Mouse (Mus musculus) c-Kit-negative CD71-positive TER-119-positive erythroid progenitor cells, embryonic 14.5 days (primary cell): ENCODE measurements around the gene Dcaf1.
A peak's percentile ranks its signal among the peaks of the same experiment; 100 is the strongest.

Source experiments
- DNase-seq: peaks from one replicate; pipeline ENCODE4 v3.0.0-alpha.2; 2013; ENCODE audit warnings: low read depth, low spot score

Dcaf1 gene

GRCm38 (mm10) chr9:106879471-106879870 is 57.8 kb downstream of the Dcaf1 start:
- DNase-seq = no peak

DNA sequence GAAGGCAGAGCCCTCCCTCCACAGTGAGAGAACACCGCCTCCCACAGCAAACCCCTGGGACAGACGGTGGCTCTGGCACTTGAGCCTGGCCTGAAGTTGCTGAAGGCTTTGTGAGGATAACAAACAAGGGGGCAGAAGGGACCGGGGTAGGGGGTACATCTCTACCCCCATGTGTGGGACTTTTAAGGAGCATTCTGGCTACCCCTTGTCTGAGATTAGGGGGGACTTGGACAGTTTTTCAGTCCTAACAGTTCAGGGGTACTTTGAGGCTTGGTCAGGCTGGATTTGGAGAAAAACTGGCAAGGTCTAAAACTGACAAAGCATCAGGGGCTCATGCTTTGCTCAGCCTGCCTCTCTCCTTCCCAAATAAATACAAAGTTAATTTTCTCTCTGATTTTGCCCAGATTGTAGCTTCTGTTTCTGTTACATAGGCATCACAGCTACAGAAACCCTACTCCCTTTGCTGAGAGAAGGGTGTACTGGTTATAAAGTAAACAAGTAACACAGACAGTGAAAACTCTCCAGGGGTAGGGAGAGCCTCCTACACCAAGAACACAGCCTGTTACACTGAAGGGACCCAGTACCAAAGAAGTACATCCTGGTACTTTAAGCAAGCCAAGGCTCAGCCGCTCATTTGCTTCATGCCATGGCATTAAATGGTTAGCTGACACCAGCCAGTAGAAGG is 59.5 kb downstream of the Dcaf1 start:
- DNase-seq = no peak

- DNase-seq = no peak
These were observed 60.5 kb downstream of the Dcaf1 start for GRCm38 (mm10) chr9:106882176-106882575.

GRCm38 (mm10) chr9:106883085-106883484 is 61.4 kb downstream of the Dcaf1 start:
- no peak for DNase-seq

- no peak for DNase-seq
These were observed 62.6 kb downstream of the Dcaf1 start for GRCm38 (mm10) chr9:106884306-106884705.

DNA sequence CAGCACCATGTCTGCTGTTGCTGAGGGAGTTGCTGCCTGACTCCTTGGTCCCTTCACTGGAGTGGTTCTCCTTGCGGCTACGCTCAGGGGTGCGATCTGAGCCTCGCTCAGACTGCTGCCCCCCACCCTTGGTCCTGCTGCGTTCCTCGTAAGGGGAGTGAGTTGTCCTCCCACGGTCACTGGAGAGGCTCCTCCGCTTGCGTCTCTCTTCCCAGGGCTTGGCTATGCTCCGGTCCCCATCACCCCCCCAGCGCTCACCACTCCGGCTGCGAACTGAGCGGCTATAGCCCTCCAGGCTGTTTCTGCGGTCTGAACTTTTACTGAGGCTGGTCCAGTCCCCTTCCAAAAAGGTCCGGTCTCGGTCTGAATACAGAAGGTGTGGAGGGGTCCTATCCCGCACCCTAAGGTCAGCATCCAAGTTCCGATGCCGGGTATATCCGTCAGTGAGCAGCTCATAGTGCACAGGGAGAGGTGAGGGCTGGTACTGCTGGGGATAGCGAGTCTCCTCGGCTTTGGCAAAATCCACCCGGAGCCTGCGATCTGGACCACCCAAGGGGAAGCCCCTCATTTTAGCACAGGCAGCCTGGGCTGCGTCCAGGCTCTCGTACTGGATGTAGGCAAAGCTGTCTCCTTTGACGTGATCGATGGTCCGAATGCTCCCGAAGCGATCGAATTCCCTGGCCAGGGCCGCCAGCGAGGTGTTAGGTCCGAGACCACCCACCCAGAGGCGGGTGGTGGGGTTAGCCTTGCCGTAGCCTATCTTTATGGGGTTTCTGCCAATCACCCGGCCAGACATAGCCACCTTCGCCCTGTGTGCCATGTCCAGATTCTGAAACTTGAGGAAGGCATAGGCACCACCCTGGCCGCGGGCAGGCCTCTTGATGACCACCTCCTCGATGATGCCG is 63.6 kb downstream of the Dcaf1 start:
- DNase-seq = no peak

DNA sequence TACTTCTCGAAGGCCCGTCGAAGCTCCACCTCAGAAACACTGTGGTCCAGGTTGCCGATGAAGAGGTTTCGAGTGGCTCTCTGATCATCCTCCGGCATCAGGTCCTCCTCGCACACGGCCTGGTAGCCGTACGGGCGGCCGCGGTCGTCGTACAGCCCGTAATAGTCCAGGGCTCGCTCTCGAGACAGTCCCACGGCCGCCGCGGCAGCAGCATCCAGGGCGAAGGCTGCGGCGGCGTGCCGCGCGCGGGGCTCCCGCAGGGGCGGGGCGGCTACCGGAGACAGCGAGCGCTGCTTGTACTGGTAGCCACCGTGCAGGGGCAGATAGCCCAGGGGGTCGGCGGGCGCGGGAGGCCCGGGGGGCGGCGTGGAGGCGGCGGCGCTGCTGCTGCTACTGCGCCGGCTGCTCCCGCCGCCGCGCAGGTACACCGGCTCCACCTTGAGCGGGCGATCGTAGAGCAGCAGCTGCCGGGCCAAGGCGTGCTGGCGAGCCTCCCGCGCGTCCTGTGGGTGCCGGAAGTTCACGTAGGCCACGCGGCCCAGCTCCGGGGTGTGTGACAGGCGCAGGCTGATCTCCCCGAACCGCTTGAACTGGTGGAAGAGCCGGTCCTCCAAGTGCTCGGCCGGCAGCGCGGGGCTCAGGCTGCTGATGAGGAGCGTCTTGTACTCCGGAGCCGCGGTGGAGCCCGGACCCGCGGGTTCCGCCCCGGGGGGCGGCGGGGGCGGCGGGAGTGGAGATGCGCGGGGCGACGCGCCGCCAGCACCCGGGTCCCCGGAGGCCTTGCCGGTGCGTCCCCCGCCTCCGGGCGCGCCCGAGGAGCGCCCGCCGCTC is 64.4 kb downstream of the Dcaf1 start:
- peak; percentile 41 for DNase-seq

GRCm38 (mm10) chr9:106886828-106887702 is 65.4 kb downstream of the Dcaf1 start, which contains the start of gene Rbm15b:
TSS of gene Rbm15b (minus strand) at chr9:106887428.
- peak; percentile 98 for DNase-seq

DNA sequence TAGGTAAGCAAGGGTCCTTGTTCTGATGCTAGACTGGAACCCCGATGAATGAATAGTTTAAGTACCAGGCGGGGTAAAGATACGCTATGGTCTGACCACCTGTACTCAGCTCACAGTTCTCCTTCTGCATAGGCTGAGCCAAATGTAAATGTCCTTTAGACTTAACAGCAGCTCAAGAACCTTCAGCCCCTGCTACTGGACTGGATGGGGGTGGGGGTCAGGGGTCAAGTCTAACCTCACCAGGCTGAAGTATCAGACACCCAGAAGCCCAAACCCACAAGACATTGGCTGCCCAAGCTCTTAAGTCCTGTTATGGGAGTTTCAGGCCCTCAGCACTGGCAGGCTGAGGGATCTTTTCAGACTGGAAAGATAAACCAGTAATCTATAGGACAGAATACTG is 66.7 kb downstream of the Dcaf1 start:
- DNase-seq = no peak

DNA sequence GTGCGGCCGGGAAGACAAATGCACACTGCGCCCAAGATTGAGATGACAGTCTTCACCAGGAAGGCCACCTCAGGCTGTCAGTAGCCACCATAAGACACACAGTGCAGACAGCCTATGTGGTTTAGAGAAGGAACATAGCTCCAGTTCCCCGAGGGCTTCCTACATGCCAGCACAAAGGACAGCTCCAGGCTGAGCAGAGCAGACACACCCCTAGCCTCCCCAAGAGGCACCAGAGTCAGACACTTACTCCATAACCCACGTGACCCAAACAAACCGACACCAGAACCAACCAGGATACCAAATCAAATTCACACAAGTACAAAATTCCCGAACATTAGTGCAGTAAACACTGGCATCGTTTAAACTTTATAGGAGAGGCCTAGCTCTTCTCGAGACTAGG is 67.6 kb downstream of the Dcaf1 start:
- DNase-seq = no peak

DNA sequence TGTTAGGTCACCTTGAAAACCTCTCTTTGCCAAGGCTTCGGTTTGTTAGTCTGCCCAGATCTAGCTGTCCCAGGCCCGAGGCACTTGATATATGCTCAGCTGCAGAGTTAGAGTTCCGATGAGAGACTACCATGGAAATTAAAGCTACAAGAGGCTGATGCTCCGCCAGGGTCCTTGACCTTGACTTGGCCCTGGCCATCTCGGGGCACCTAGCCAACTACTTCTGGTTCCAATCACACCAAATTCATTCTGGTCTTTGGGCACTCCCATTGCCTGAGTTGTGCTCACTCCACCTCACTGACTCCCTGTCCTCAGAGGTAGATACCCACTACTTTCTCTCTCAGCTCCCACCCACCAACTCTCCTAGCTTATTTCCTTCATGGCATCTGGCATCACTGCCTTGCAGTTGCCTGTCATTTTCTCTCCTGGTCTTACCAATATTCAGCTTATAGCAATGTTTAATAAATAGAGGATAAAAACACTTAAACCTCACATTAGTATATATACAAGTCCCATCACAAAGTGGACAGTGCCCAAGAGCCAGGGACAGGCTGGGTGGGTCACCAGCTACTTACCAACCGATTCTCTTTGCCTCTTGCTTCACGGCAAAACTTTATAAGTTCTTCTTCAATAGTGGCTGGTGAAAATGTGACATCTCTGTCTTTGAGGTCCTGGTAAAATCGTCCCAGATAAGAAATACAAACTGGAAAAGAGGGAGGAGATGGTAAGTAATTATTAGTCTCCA is 69.0 kb downstream of the Dcaf1 start:
- DNase-seq = no peak

GRCm38 (mm10) chr9:106891341-106891741 is 69.7 kb downstream of the Dcaf1 start:
- DNase-seq = no peak

DNA sequence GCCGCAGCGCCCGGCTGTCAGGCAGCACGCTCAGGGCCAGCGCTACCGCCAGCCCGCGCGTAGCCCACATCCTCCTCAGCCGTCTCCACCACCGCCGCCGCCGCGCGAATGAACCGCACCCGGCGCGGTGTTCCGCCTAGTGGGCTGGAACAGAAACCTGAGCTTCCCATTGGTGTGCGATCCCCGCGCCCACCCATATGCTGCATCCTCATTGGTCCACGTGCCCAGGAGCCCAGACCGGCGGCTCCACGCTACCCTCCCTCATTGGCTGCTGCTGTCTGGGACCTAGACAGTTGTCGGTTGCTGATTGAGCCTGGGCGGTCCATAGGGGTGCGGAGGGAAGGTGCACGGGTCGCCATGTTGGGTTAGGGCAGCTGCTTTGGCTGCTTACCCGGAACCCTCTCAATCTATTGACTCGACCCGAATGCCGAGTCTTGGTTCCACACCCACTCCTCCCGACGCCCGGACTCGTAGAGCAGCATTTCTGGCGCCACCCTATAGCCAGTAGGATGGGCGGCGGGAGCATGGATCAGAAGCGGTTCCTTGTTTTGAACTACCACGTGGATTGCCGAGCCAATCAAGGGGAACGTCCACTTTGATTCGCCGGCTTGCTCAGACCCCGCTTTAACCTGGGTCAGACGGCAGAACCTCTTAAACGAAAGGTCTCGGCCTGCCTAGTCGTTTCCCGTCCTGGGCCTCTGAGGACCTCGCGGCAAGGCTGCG is 70.3 kb downstream of the Dcaf1 start, which contains the start of gene Manf:
TSS of gene Manf (minus strand) at position 151 of the 723 bp plus-strand sequence.
- DNase-seq = peak; percentile 97

DNA sequence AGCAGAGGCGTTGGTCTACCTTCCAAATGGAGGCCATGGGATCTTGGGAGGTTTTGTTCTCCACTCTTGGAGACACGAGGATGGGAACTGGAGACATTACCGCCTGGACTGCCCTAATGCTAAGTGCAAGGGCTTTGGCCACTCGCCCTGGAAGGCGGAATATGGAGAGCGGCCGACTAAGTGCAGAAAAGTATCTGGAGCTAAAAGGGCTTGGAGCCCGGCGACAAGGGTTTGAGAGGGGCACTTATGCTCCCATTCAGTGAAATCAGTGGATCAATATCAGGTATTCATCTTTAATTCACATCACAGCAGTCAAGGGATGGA is 70.8 kb downstream of the Dcaf1 start:
- DNase-seq = no peak

DNA sequence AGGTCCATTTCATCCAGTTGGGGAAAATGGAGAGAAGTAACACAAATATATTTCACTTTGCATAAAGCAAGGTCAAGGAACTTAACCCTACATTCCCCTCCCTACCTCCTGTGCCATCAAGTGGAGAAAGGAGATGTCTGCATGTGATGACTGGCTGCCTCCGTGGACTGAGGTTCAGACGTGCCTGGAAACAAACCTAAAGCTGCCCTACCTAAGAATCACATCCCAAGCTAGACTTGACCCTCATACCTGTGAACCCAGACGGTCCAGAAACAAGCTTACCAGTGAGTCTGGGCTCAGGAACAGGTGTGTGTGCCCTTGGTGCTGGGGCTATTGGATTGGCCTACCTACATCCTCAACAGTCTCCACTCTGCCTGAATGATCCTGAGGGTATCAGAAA is 71.7 kb downstream of the Dcaf1 start:
- no peak for DNase-seq

DNA sequence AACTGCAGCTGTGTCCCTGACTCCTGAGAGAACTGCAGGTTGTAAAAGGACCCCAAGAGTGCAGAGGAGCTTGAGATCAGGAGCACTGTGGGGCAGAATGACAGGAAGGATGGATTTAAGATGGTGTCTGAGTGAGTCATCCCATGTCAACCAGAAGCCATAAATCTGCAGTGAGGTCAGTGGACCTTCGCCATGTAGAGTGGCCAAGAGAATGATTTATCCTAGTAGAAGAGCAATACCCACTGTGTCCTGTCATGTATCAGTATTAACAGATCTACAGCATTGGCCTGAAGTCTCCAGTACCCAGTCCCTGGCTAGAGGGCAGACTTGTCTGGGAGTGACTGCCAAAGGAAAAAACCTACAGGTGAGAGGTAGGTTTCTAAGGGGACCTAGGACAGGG is 77.2 kb downstream of the Dcaf1 start:
- DNase-seq = no peak

GRCm38 (mm10) chr9:106901596-106901995 is 79.9 kb downstream of the Dcaf1 start:
- no peak for DNase-seq

- no peak for DNase-seq
These were observed 81.6 kb downstream of the Dcaf1 start for GRCm38 (mm10) chr9:106903099-106903790.

DNA sequence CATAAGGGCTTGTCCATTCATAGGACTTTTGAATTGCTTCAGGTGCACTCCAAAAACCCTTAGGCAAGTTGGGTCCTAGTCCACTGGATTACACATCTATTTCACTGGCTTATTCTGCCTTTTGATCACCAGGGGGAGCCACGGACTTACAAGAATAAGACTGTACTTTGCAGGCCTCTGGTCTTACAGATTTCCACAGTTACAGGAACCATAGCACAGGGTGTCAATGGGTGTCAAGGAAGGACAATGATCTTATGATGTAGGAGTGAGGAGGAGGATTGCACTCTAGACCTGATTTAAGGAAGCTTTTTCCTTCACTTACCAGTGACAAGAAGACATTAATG is 82.1 kb downstream of the Dcaf1 start:
- DNase-seq = no peak
